In the genomic region with DNA sequence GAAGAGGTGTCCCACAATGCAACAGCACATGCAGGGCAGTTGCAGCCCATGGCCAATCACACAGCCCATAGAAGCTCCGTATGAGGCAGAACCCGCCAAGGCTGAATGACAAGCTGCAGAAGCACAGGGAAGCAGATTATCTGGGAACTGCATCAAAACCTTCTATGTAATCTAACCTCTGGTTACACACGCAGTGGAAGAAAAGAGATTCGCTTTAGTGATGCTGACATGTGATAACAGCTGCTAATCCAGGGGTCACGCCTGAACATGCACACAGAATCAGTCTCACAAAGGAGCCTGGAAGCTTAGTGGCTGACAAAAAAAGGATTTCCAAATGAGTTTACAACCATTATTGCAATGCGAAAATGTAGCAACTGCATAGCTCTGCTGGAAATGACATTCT, we compare ENCODE assay signal across 14 mouse cellular contexts.
A peak's percentile ranks its signal among the peaks of the same experiment; 100 is the strongest.
DNase-seq lines count a peak whose midpoint lies in the region; ATAC-seq and TF ChIP-seq lines count a peak whose summit lies in the region.
"Had no signal": no experiment of that assay in that cellular context is flagged by ENCODE, and none has a peak within 500 bp of the region (broad histone marks: within the 10 kb centered on the region; RNA-seq: fewer than 3 reads in every experiment).

No protein-coding gene starts in this region.

- H3K4me1 ChIP-seq in neural tube, embryonic 13.5 days (replicated peaks) = peaks cover 14% of the 10 kb centered on the region
- H3K4me1 ChIP-seq in forebrain, embryonic 16.5 days (replicated peaks; ENCODE audit: control insufficient read depth, insufficient read depth, low read length) = peaks cover 14% of the 10 kb centered on the region
- peaks cover 22% of the 10 kb centered on the region for H3K4me1 ChIP-seq in limb, embryonic 15.5 days
- H3K4me1 ChIP-seq in stomach, postnatal 0 days (replicated peaks; ENCODE audit: control insufficient read depth, insufficient read depth) = no peaks in the 10 kb centered on the region

- H3K36me3 ChIP-seq in neural tube, embryonic 13.5 days = no peaks in the 10 kb centered on the region
- no peaks in the 10 kb centered on the region for H3K36me3 ChIP-seq in forebrain, embryonic 16.5 days (ENCODE audit: control insufficient read depth, insufficient read depth)
- peaks cover 9% of the 10 kb centered on the region for H3K36me3 ChIP-seq in limb, embryonic 15.5 days
- H3K36me3 ChIP-seq in stomach, postnatal 0 days (ENCODE audit: control insufficient read depth, insufficient read depth, low read length) = no peaks in the 10 kb centered on the region; the same call in 1 of the 2 replicates

- WGBS in neural tube, embryonic 13.5 days = 67% methylated on average over 6 of the region's 6 CpGs
- WGBS in forebrain, embryonic 16.5 days = 35% methylated on average over 6 of the region's 6 CpGs
- 56% methylated on average over 6 of the region's 6 CpGs for WGBS in limb, embryonic 15.5 days
- WGBS in stomach, postnatal 0 days = 51% methylated on average over 6 of the region's 6 CpGs

- no peak for TF ChIP-seq CTCF in stomach, postnatal 0 days (IDR thresholded peaks at IDR 0.05; ENCODE audit: low read depth)

- no peak for DNase-seq in neural tube, embryonic 10.5 days (ENCODE audit: extremely low spot score, low spot score)
- DNase-seq in stomach, postnatal 0 days (ENCODE audit: low spot score) = no peak
- no peak for DNase-seq in T-cell, adult 2 months (ENCODE audit: low spot score)
- DNase-seq in left cerebral cortex, postnatal 14 days (ENCODE audit: low spot score in 2 of 2) = no peak
- no peak for DNase-seq in MN1 (ENCODE audit: low spot score)
- DNase-seq: cerebellum, adult 9-10 months; heart, adult 18-20 months; heart, postnatal 36 days; kidney, postnatal 14 days; lung, embryonic 14.5 days; thymus, adult 18-20 months had no signal

- no peak overlapping the region for H3K9ac ChIP-seq in neural tube, embryonic 13.5 days
- no peak overlapping the region for H3K9ac ChIP-seq in forebrain, embryonic 16.5 days (replicated peaks; ENCODE audit: low read depth, low read length)
- no peak overlapping the region for H3K9ac ChIP-seq in limb, embryonic 15.5 days
- no peak overlapping the region for H3K9ac ChIP-seq in stomach, postnatal 0 days (ENCODE audit: low read length)
- H3K9ac ChIP-seq: lung, embryonic 14.5 days had no signal

- no peaks in the 10 kb centered on the region for H3K9me3 ChIP-seq in neural tube, embryonic 13.5 days
- H3K9me3 ChIP-seq in forebrain, embryonic 16.5 days (ENCODE audit: control insufficient read depth, low read length) = no peaks in the 10 kb centered on the region
- H3K9me3 ChIP-seq in limb, embryonic 15.5 days = no peaks in the 10 kb centered on the region
- H3K9me3 ChIP-seq in stomach, postnatal 0 days (ENCODE audit: control insufficient read depth, low read length) = no peaks in the 10 kb centered on the region

- peak; percentile 54 for TF ChIP-seq EP300 in stomach, postnatal 0 days (optimal IDR thresholded peaks at IDR 0.05)

- no peak overlapping the region for H3K4me3 ChIP-seq in neural tube, embryonic 13.5 days
- H3K4me3 ChIP-seq in forebrain, embryonic 16.5 days (replicated peaks; ENCODE audit: low read length) = no peak overlapping the region
- no peak overlapping the region for H3K4me3 ChIP-seq in limb, embryonic 15.5 days
- H3K4me3 ChIP-seq in stomach, postnatal 0 days (ENCODE audit: low read depth, low read length) = no peak overlapping the region

- no peak overlapping the region for H3K4me2 ChIP-seq in neural tube, embryonic 13.5 days
- no peak overlapping the region for H3K4me2 ChIP-seq in forebrain, embryonic 16.5 days (ENCODE audit: low read length)
- H3K4me2 ChIP-seq in limb, embryonic 15.5 days = no peak overlapping the region
- no peak overlapping the region for H3K4me2 ChIP-seq in stomach, postnatal 0 days (replicated peaks; ENCODE audit: low read depth)
- H3K4me2 ChIP-seq: lung, embryonic 14.5 days had no signal

- 0 out of 2 replicates have a peak overlapping the region, but pooled peaks have one; percentile 25 for H3K27ac ChIP-seq in neural tube, embryonic 13.5 days (replicated peaks)
- H3K27ac ChIP-seq in forebrain, embryonic 16.5 days (ENCODE audit: low read length) = peak overlapping the region; percentile 43
- H3K27ac ChIP-seq in limb, embryonic 15.5 days = peak overlapping the region; percentile 78; the same call in 1 of the 2 replicates
- H3K27ac ChIP-seq in stomach, postnatal 0 days (replicated peaks) = no peak overlapping the region

- intact Hi-C loops in left cerebral cortex, postnatal 14 days (cut with DNase I) = no loop called here

- H3K27me3 ChIP-seq in neural tube, embryonic 13.5 days = no peaks in the 10 kb centered on the region
- H3K27me3 ChIP-seq in forebrain, embryonic 16.5 days (replicated peaks; ENCODE audit: control insufficient read depth, insufficient read depth, low read length) = no peaks in the 10 kb centered on the region
- H3K27me3 ChIP-seq in limb, embryonic 15.5 days = no peaks in the 10 kb centered on the region
- no peaks in the 10 kb centered on the region for H3K27me3 ChIP-seq in stomach, postnatal 0 days (ENCODE audit: control insufficient read depth, insufficient read depth, low read length)

- no peak for ATAC-seq in neural tube, embryonic 13.5 days (ENCODE audit: low read depth)
- ATAC-seq in forebrain, embryonic 16.5 days = peak; percentile 47
- ATAC-seq in limb, embryonic 15.5 days (ENCODE audit: insufficient number of reproducible peaks, low FRiP score, low TSS enrichment, low read depth) = no peak
- no peak for ATAC-seq in stomach, postnatal 0 days (ENCODE audit: low FRiP score, low TSS enrichment)
